Mouse (Mus musculus): ENCODE data around the gene Pip5k1b.
"Not testable (repeated sequence)": the region's sequence is repeated elsewhere in the genome, so short reads cannot be mapped to it uniquely, and the experiment has no call there.

Gene Pip5k1b

DNA sequence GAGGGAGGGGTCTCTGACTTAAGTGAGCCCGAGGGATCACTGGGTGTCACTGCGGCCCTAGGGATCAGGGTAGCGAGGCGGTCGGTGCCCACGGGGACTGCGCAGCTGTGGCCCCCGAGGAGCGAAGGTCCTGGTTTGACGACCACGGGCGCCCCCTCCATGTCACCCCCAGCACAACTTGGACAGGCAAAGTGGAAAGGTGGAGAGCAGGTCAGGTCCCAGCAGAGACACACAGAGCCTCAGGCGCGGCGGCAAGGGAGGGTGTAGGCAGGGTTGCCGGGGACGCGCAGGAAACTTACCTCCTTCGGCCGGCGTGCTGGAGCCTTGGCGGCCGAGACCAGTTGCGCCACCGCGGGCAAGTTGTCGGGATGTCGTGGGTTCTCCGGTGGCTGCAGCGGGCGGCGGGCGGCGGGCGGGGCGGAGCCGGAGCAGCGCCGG is at the start of gene Pip5k1b:
Pip5k1b (minus strand) TSS at position 407 of the 438 bp plus-strand sequence.
- in situ Hi-C loops (cut with MseI, MboI) = no loop called here

DNA sequence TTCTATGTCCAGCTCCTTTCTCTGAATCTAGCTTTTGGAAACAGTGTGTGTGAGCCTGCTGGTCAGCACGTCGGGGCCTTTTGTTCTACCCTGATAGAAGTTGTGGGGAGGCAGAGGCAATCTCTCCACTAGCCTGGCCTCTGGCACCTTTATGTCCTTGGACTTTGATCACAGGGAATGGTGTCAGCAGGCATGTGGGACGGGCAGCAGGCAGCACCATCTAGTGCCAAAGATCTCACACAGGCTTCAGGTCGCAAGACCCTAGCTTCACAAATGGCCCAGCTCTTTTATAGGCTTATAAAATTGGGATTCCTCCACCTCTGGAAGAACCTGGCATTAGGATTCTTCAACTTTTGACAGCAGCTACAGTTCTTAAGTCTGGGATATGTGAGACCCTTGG is 48.4 kb upstream of the Pip5k1b start:
- in situ Hi-C loops (cut with MseI, MboI) = loop anchor here (25.0 kb wide), 1 partner anchor 292 kb away; no protein-coding TSS in a partner anchor

DNA sequence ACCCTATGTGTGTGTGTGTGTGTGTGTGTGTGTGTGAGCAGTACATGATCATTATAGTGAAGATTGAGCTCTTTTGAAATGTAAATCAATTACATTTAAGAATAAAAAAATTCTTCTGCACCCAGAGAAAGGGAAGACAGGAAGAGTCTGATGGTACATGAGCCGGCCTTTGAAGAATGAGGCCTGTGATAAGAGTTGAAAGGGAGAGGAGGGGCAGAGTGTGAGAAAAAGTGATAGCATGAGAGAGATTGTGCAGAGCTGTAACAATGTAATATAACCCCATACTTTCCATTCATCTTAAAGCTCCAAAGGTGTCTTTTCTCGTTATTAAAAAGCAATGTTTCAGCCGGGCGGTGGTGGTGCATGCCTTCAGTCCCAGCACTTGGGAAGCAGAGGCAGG is 47.8 kb upstream of the Pip5k1b start:
- in situ Hi-C loops (cut with MseI, MboI) = loop anchor here (25.0 kb wide), 1 partner anchor 291 kb away; no protein-coding TSS in a partner anchor

DNA sequence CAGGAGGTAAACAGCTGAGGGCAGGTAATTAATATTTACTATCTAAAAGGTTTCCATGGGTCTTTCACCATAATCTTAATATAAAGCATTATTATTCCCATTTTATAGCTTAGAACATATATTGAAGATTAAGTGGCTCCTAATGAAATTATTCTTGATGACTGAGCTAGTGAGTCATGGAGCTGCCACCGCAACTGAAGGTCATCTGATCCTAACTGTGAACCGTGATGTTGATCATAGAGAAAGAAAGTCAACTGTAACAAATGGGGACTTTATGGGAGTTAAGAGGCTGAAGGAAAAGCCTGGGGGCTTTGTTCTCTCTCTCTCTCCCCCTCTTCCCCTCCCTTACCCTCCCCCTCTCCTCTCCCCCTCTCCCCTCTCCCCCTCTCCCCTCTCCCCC is 31.1 kb upstream of the Pip5k1b start:
- in situ Hi-C loops (cut with MseI, MboI) = no loop called here

DNA sequence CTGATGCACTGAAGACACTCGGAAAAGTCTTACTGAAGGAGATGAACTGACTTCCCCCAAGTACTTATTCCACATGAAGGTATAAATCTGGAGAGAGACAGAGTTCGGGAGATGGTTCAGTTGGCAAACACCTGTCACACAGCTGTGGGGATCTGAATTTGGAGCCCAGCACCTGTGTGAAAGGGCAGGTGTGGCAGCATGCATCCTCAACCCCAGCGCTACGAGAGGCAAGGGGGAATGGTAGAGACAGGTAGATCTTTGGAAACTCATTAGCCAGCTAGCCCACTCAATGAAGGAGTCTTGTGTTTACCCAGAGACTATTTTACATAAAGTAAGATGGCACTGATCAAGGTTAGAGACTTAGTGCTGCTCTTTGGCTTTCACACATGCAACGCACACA is 29.5 kb upstream of the Pip5k1b start:
- in situ Hi-C loops (cut with MseI, MboI) = no loop called here

DNA sequence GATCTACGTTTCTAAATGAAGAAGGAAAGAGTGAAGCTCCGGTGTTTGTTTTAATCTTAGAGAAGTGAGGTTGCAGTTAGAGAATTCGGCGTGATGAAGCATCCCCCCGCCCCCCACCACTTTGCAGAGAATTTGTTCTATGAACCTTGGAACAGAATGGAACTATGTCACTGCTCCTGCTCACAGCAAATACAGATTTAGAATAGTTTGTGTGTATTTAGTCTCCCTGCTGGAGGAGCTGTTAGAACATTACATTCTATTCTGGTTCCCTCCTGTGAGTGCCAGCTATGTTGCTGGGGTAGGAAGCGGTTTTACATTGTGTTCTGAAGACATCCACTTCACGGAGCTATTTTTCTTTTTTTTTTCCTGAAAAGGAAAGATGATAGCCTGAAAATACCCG is 28.3 kb upstream of the Pip5k1b start:
- in situ Hi-C loops (cut with MseI, MboI) = no loop called here

DNA sequence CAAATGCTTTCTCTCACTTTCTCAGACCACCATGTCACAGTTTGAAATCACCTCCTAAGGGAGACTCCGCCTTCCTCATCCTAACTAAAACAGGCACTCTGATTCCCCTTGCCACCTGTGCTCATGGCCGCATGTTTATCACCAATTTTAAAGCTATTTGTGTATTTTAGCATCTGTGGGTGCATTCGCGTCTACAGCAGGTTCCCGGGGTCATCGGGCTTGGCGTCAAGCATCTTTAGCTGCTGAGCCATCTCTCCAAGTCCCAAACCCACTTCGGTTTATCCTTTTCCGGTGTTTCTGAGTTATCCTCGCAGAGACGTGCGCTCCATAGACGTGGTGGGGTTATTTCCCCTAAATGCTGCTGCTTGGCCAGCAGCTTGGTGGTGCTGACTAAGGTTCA is 20.5 kb upstream of the Pip5k1b start:
- in situ Hi-C loops (cut with MseI, MboI) = no loop called here

DNA sequence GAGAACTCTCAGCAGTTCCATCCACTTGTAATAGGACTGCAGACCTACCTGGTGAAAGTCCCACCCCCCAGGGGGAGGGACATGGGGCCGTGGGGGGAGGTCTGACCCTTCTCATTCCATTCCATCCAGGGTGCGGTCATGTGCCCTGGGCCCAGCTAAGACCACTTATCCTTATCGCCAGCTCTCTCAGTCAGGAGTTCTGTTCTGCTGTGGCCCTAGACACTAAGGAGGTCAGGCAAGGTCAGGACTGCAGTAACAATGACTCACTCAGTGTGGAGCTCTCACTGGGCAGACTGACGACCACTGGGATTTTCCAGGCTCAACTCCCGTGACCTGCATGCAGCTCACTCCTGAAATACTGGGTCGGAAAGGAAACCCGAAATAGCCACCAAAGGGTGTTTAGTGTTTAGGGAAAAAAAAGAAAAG is 16.1 kb upstream of the Pip5k1b start:
- in situ Hi-C loops (cut with MseI, MboI) = no loop called here

DNA sequence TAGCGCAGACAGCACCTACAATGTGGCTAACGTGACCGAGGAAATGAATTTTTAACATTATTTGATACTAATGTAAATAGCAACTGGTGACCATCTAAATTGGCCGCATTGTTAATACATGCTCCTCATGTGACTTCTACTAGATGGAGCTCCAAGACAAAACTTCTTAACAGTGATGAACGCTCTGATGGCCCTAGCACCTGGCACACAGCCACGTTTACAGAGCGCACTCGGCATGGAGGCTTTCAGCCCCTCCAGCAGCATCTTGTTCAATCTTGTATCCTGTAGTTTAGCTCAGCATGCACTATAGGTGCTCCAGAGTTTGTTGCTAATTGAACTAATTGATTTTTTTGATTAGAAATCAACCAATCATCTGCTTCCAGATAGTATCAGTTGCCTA is 15.3 kb upstream of the Pip5k1b start:
- in situ Hi-C loops (cut with MseI, MboI) = no loop called here

DNA sequence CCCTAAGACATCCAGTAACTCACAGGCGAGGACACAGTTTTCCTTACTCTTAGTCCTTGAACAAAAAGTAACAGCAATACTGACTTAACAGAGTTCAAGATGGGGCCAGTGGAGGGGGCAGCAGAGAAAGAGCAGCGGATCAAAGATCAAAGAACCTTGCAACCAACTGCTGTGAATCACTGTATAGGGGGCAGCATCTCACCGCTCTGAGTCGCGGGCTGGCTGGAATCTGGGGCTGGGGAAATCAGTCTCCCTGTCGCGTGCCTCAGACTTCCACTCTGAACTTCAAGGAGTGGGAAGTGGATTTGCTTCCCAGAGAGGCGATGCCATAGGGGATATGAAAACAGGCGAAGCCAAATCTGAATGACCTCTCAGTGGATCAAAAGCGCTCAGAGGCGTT is 1.8 kb upstream of the Pip5k1b start:
- in situ Hi-C loops (cut with MseI, MboI) = no loop called here

DNA sequence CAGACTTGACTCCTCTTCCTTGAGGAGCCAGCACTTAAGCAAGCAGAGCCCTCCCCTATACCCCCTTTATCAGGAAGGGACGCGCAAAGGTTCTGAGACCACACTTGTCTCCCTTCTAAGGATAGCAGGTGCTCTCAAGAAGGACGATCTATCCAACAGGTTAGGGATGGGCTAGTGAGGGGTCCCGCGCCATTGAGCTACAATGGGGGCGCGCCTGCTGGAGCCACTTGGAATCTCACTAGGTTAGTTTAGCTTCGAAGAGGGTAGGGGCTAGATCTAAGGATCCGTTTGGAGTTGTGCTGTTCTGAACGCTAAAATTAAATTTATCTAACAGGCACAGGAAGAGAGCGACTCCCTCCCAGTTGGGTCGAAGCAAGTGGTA is 904 bp upstream of the Pip5k1b start:
- in situ Hi-C loops (cut with MseI, MboI) = no loop called here

DNA sequence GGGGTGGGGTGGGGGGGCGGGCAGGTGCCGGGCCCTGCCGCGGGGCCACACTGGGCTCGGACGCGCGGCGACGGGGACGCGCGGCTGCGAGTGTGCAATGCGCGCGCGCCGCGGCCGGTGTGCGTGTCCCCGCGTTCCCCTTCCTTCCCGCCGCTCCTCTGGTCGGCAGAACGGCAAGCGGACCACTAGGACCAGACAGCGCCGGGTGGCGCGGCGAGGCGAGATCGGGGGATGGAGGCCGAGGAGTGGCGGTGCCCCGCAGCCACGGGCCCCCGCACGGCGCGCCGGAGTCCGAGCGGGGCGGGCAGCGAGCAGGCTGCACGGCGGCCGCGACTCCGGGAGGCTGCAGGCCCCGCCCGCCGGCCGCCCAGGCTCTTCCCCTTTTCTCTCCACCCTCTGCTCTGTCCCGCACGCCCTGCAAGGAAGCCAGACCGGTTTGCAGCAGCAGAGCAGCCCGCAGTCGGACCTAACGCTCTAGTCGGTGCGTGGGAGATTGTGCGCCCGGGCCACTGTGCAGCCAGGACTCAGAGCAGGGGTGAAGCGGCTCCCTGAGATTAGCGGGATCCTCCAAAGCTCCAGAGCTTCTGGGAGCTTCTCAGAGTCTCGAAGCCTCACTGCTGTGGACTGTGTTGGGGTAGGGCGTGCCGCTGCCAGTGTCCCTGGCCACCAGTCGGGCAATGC is 372 bp upstream of the Pip5k1b start:
- in situ Hi-C loops (cut with MseI, MboI) = no loop called here

DNA sequence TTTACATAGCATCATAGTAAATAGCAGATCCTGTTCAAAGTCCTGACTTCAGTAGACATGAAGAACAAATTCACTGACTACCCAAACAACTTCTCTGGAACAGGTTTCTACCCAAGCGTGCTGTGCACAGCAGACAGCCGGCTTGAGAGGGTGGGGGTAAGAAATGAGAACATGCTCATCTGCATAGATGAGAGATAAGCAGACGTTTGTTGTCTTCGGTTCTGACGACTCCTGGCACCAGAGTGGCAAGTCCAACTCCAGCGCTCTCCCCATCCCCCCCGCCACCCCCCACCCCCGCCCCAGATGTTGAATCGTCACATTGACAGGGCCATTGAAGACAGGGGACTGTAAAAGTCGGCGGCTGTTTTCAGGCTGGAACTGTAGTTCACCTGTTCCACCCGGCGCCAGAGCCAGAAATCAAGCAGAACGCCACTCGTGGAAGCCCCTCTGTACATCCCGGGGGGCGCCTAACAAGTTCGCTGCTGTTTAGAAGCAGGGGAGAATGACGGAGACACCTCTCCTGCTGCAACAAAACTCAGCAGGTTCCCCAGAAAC is 684 bp downstream of the Pip5k1b start:
- in situ Hi-C loops (cut with MseI, MboI) = no loop called here

DNA sequence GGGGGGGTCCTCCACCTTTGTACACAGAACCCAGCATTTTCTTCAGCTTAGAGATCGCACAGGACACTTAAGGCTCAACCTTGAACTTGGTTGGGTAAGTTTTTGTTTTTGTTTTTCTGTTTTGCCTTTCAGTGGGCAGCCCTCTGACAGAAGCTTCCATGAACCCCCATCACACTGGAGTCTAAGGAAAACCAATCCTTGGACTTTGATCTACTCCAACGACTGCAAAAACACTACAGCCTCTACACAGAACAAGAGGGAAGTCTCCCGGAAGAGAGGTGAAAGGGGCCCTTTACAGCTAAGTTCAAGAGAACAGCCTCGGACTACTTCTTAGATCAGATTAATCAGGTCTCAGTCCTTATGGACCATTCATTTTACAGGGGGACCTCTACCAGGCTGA is 1.2 kb downstream of the Pip5k1b start:
- in situ Hi-C loops (cut with MseI, MboI) = no loop called here

DNA sequence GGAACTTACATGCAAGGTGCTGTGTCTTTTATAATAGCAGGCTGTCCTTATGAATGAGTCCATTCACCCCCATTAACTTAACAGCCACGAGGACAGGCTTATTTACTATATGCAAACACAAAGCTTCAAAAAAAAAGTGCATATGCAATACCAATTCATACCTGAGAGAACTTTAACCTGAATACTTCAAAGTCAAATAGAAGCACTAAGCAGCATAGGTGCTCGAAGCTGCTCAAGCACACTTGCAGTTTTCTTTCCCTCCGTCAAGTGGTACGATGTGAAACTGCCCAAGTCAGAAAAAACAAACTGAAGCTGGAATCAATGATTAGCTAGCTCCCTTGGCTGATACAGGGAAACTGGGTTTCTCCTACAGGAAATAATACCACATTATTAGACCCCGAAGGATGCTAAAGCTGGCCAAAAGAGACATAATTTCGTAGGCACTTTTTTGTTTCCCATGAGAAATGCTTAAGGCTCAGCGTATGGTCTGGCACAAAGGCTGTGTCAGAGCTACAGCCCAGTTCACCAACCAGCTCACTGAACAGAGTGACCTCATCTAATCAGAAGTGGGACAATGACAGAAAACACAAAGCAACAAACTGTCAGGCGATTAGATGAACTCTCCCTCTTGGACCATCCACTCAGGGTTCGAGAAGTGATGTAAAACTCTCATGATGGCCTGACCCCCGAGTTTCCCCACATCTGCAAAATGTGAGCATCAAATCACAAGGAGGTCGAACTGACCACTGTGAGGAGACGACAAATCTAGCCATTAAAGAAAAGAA is 2.2 kb downstream of the Pip5k1b start:
- in situ Hi-C loops (cut with MseI, MboI) = no loop called here

DNA sequence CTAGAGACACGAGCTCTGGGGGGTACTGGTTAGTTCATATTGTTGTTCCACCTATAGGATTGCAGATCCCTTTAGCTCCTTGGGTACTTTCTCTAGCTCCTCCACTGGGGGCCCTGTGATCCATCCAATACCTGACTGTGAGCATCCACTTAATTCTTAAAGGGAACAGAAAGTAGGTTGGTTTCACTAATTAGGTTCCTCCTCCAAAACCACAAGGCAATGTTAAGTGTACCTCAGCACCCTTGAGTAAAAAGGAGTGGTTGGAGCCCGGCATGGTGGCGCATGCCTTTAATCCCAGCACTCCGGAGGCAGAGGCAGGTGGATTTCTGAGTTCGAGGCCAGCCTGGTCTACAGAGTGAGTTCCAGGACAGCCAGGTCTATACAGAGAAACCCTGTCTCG is 3.0 kb downstream of the Pip5k1b start:
- in situ Hi-C loops (cut with MseI, MboI) = not testable (repeated sequence)

DNA sequence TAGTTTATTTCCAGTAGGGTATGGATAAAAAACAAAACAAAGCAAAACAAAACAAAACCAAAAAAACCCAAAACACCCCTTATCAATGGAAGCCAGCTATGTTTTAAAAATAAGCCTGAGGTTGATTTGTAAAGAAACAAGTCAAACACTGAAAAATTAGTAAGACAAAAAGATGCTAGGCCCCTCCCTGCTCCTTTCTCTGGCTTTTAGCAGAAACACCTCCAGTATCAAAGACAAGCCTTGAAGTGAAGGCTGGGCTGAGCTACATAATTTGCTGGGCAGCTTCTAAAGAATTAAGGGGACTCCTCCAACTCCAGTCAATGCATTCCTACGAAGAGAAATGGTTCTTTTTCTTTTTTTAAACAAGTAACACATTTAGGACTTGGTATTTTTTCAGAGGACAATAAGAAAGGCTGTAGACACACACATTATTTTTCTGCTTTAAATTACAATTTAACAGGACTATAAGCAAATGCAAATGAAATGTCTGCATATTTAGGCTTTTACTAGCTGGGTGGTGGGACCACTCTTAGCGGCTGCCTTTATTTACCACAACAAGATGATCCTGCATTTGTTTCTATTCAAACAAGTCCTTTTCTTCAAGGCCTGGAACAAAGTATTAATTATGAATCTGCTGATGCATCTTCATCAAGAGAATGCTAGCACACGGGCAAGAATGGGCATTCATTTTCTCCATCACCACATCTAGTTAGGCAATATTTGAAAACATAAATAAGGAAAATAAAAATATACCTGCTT is 4.3 kb downstream of the Pip5k1b start:
- in situ Hi-C loops (cut with MseI, MboI) = no loop called here

DNA sequence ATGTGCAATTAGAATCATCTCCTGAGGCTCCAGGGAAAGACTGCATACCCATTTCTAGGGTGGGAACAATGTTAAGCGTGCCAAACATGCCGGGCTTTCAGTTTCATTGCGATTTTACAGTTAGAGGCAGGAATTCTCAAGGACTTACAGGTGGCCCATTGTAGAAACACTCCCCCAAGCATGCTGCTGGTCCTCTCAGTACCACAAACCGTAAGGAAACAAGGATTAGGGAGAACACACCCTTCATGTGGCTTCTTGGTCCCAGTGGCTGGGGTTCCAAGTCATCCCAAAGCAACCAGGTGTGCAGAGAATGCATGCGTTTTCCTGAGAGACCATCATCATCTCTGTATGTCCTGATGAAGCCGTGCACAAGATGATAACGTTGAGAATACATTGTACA is 4.9 kb downstream of the Pip5k1b start:
- in situ Hi-C loops (cut with MseI, MboI) = no loop called here

DNA sequence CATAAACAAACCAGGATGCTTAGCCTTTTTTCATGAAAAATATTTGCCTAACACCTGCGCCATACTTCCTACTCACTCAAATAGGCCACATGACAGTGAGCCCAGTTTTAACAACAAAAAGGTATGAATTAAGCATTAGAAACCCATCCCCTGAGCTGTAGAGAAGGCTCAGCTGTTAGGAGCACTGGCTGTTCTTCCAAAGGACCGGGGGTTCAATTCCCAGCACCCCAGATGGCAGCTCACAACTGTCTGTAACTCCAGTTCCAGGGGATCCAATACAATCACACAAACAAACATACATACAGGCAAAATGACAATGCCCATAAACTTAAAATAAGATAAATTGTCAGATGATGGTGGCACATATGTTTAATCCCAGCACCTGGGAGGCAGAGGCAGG is 5.7 kb downstream of the Pip5k1b start:
- in situ Hi-C loops (cut with MseI, MboI) = no loop called here

DNA sequence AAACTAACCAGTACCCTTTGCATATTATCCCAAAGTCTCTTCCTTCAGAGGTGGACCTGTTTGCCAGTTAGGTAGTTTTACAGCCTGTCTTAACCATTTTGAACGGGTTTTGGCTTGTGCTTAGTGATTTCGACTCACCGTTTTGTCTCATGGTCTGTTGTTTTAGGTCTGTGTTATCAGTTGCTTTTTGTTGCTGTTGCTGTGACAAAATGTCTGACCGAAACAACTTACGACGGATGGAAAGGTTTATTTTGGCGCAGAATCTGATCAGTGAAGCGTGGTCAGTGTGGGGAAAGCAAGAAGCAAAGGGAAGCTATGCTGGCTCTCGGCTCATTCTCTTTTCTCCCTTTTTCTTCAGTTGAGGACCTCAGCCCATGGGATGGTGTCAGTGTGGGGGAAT is 7.3 kb downstream of the Pip5k1b start:
- in situ Hi-C loops (cut with MseI, MboI) = no loop called here

DNA sequence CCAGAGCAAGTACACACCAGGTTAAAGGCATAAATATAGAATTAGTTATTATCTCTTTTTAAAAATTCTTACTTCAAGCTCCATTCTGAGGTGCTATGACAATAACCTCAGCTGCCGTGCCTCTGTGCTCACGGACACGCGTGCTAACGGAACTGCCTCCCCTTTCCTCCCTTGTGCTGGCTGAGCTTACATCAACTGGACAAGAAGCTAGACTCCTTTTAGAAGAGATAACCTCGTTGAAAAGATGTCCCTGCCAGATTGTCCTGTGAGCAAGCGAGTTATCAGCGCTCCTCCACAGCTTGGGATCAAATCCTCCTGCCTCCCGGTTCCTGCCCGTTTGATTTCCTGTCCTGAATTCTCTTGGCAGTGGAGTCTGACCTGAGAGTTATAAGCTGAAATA is 9.5 kb downstream of the Pip5k1b start:
- in situ Hi-C loops (cut with MseI, MboI) = no loop called here
